Mouse (Mus musculus) gastrocnemius, postnatal 36 days (tissue): ENCODE measurements at regions not wholly inside any gene's neighbourhood (a gene's known extent, or its start where the extent isn't known, plus 50 kb on each side); places are given as distances from the start of the nearest gene placed in this dataset.

Experiments
- DNase-seq, 2 experiments: peaks; one replicate each; pipeline ENCODE4 v3.0.0; 2022
- intact Hi-C: fragments of 180-260 bp; cut with DNase I; formaldehyde crosslinking; loops from one replicate; pipeline ENCODE4 v1.15.1; 2025

DNA sequence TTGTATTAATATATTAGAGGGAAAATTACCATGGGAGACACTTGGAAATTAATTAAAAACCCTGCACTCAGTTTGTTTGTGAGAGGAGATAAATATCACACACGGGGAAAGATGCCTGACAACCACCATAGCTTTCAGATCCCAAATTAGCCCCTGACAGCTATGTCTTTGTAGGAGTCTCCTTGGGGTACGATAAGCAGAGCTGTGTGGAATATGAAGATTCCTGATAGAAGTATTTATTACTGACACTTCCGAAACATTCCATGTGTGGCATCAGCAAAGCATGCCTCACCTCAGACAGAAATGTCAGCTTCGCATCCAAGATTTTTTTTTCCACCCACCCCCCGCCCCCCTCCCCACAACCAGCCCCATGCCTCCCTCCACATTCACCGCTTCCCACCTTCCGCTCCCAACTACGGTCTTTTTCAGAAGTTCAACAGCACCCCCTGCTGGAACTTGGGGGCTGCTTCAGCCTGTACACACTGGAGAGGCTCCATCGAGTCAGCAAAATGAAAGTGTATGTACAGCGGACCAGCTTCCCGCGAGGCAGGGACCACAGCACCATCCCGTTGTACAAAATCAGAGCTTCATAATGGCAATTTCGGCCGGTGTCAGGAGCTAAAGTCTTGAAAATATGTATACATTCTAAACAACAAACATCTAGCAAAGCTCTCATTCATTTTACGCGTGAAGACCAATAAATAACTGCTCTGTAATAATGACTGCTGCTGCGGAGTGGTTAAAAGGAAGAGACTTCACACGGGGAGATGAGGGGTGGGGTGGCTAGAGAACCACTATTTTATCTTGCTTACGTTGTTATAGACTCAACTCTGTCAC, 66.7 kb downstream of the Rwdd3 start:
- intact Hi-C loops = no loop called here
- peak; percentile 39 to 52 for DNase-seq

DNA sequence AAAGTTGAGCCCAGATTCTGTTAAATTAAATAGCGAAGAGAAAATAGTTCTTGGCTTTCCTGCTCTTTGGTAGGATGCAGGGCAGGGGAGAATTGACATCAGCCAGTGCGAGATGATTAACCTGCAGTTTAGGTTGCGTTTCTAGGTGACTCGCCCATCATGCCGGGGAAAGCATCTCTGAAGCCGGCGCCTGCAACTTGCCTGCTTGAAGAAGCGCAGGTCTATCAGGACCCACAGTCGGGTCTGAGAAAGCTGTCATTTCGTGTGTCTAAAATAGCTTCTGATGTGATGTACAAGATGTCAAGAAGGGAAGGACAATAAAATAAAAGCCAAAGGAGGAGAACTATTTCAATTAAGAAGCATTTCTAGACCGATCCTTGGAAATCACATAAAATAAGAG, 68.6 kb downstream of the Rwdd3 start:
- intact Hi-C loops = no loop called here
- DNase-seq = no peak

DNA sequence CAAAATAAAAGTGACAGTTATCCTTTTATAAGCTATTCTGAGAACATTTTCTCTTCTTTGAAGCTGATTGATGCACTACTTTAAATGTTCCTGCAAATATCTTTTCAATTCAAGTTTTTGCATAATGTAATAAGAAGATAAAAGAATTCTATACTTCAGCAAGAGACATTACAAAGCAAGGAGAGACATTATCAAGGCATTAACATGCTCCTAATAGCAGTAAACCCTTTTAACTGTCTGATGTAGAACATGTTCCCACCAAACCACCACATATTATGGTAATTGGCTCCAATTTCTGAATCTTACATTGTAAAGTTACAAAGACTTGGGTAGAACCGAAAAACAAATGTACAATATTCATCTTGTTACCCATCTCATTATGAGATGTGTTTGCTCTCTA, 69.4 kb downstream of the Rwdd3 start:
- intact Hi-C loops = no loop called here
- DNase-seq = no peak

DNA sequence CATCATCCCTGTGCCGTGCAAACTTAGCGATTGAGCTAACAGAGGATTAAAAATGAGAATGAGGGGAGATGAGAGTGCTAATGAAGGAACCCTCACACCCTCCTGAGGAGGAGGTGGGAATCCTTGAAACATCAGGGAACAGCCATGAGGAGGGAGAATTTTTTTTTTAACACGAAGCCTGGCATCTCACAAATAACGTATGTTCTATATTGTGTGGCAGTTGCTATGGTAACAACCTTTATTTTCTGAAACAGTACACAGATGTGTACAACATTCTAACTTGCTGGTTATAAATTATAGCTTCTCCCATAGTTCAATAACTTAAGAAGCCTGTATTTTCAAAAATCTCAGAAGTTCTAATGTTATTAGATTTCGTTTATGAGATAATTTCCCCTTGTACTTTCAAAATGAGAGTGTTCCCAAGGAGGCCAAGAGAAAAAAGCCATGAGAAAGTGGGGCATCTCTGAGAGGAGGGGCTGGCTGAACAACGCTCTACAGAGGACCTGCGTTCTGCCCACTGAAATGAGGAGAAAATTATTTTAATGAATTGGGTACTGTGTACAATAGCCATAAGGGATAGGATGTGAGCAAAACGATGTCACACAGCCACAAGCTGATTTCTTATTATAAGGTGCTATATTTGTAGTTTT, 71.2 kb downstream of the Rwdd3 start:
- intact Hi-C loops = no loop called here
- DNase-seq = no peak

DNA sequence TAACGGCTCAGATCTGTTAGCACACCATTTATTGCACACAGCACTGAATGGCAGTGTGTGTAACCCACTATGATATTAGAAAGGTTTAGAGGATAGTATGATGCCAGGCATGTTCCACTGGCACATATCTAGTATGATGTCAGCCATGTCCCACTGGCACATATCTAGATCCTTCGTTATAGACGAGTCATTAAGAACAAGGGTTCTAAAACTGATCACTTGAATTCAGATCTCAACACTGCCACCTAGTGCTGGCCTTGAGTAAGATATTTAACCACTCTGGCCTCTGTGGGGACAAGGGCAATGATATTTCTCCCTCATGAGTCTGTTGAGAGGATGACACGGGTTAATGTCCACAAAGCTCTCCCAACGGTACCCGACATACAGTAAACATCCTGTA, 78.0 kb downstream of the Rwdd3 start:
- DNase-seq = peak in 1 of 2 experiments; percentile 5
- intact Hi-C loops = no loop called here

DNA sequence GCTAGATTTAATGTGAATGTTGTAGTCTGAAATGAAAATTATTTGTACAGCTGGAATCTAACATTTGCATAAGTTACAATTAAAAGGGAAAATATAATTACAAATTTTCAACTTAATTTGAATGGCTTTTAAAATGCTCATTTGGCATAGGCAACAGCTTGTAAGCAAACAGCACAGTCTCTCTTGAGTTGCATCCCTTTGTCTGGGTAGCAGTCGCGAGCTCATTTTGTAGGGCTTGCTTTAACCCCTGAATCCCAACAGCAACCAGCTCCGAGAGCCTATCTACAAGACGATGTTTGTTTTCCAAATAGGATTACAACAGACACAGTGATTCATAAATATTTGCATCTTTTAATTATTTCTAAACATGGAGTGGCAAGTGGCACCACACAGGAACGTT, 82.8 kb downstream of the Rwdd3 start:
- DNase-seq = no peak
- intact Hi-C loops = no loop called here

DNA sequence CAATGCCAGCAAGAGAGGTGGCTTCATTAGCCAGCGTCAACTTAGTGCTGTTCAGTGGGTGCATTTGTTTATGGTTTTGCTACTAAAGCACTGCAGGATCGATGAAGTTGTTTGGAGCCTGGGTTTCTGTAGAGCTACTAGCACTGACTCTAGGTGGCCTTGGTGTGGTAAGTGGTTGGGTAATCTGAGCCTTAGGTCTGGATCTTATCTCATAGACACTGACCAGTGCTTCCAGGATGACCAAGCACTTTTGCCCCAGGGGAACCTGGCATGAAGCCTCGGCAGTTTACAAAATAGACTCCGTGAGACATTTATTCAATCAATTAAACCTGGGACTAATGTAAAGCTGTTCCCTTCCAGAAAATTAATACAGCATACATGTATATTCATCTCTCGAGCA, 102.8 kb downstream of the Rwdd3 start:
- intact Hi-C loops = no loop called here
- DNase-seq = no peak

DNA sequence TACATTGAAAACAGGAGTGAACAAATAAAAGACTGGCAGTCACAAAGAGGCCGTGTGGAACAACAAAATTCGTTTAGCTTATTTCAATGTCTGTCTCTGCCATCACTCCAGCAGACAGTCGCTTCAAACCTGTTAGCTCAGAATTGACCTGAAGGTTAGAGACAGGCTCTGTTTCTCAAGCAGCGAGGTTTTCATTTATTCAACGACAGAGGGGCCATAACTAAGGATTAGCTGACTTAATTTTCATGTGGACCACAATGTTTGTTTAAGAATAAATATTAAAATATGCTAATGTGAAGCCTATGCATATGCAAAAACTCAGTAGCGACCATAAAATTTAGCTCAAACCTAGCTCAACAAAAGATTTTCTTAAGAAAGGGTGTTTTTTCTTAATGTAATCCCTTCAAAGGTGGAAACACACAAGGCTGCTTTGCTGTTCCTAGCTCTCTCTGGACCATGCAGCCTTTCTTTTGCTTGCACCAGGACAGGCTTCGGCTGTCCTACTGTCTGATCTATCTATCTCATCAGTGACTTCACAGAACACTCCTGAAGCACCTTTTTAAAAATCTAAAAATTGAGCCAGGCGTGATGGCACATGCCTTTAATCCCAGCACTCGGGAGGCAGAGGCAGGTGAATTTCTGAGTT, 135.5 kb downstream of the Rwdd3 start:
- intact Hi-C loops = no loop called here
- no peak for DNase-seq

DNA sequence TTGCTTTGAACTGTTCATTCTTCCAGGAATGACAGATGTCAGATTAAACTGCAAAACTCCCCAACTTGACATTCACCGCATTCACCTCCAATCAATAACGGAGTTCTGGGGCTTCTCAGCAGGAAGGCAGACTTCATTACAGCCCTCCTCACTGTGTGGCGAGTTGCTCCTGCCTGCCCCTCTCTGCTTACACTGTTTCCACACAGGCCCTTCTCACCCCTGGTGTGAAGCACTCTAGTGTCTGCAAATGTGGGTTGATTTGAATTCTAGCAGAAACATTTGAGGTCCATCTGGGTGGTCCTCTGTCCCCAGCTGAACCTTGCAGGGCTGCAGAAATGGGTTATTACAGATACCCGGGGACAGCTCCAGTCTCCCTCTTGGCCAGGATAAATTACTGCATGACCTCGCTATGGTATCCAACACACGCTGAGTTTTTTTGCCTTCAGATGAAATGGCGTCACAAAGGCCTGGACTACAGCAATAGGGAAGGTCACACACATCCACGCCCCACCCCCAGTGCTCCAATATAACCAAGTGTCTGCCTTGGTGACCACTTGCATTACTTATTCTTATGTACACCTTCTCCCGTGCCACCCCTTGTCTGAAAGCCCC, 145.8 kb downstream of the Rwdd3 start:
- DNase-seq = no peak
- intact Hi-C loops = no loop called here

DNA sequence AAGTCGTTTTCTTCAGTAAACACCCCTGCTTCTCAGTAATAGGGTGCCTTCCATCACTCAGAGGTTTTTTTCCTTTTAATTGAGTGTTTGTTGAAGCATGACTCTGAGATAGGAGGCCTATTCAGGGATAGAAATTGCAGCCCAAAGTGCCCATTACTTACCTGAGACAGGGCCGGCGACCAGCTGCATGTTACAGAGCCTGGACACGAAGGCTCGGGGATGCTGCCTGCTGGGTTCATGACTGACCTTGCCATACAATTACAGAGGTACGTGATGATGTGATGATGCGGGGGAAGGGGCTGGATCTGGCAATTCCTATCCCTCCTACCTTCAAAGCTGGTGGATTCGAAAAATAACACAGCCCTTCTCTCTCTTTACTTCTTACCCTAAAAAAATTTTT, 146.7 kb downstream of the Rwdd3 start:
- no peak for DNase-seq
- intact Hi-C loops = no loop called here

DNA sequence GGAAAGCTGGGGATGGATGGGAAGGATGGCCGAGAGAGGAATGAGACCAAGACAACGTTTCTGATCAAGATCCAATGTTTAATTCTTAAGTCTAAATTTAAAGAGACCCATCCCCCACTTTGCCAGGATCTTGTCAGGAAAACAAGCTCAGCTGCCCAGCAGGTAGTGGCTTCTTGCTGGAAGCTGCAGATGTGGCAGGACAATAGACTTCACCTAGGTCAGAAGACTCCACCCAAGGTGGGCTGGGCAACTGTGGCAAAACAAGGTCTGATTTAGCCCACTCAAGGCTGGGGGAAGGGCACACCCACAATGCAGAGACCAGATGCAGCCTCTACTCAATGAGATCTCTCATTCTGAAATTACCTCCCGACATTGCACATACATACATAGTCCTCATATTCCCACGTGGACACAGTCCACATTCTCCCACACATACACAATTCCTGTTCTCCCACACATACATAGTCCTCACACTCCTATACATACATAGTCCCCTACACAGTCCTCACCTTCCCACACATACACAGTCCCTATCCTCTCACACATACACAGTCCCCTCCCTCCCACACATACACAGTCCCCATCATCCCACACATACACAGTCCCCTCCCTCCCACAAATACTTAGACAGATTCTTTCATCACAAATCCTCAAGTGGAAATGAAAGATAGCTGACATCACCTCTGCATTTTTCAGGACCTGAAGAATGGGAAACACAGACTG, 150.2 kb downstream of the Rwdd3 start:
- no peak for DNase-seq
- intact Hi-C loops = no loop called here

DNA sequence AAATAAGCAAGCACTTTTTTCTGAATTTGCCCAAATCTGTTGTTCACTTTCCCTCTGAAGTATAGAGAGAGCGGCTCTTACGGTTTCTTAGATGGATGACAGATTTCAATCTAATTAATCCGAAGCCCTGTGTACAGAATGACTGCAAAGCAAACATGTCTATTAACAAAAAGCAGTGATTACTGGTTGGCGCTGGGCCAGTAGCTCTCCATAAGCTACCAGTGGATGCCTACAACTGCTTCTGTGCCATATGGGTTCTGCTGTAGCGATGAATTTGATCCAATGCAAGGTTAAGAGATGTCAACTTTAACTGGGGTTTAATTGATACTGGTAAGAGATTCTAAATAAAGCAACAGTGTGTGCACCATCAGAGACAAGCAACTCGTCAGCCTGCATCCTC, 162.3 kb downstream of the Rwdd3 start:
- no peak for DNase-seq
- intact Hi-C loops = no loop called here

DNA sequence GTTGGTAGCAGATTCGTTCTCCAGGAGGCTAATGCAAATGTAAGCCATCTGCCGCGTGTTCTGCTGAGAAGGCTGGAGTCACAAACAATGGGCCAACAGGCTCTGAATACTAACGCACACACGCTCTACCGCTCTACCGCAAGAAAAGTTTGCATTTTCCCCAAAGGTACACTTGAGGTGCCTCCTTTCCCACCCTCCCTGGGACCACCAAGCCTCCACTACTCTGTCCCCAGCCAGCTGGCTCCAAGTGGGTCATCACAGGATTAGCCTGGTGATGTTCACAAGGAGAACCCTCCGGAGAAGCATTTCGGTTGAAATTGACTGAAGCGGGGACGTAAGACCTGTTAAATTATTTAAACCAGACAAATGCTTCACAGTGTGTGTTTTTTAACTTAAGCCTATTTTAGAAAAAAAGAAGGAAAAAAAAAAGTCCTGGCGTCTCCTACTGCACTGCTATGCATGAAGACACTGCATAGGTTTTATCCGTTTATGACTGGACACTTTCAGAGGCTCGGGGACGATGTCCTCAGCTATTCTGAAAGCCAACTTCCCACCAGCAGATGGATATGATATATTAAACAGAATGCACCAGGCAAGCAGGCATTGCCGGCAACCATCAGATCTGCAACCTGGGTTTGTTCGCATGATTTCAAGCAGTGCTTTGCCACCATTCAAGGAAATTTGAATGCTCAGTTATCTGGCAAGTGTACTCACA, 187.8 kb downstream of the Rwdd3 start:
- intact Hi-C loops = no loop called here
- DNase-seq = no peak

DNA sequence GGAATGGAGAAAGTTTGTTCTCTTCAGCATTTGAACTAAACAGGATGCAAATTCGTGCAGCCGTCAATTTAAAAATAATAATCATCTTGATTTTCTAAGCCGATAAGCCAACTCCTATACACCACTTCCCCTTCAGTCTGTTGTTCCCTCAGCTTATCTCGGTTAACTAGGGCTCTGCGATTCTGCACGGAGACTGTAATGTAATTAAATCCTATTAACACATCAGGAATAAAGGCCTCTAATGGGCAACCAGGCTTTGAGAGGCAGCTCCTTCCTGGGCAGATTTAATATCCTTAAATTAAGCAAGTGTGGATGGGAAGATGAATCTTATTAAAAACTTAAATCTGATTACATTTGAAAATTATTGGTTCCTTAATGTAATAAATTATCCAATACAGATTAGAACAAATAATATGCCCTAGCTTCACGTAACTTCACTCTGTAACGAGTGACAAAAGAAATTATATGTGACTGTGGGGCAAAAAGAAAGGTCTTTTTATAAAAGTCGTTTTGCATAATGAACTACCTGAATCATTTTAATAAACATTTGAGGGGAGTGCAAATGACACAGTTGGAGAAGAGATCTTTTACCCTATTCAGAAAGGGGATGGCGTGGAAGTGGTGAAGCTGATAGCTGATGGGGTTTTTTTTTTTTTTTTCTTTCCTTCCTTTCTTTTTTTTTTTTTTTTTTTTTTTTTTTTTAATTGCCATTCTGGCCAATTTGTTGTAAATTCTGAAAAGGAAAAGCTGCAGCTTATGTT, 188.5 kb downstream of the Rwdd3 start:
- intact Hi-C loops = no loop called here
- no peak for DNase-seq

DNA sequence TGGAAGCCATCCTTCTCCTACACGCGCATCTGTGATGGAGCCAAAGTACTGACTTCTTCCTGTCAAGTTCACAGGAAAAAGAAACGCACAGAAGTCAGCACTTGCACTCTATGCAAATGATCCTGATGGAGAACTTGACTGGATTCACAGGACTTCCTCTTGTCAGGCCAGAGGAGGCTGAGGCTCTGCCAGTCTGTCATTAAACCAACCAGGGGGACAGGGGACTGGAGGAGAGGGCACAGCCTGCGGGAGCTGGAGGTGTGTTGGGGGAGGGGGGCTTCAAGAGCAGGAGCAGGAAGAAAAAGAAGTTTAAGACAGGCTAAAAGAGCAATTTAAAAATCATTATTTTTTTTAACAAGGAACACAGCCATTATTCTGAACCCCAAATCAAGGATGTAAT, 189.3 kb downstream of the Rwdd3 start:
- no peak for DNase-seq
- intact Hi-C loops = no loop called here

DNA sequence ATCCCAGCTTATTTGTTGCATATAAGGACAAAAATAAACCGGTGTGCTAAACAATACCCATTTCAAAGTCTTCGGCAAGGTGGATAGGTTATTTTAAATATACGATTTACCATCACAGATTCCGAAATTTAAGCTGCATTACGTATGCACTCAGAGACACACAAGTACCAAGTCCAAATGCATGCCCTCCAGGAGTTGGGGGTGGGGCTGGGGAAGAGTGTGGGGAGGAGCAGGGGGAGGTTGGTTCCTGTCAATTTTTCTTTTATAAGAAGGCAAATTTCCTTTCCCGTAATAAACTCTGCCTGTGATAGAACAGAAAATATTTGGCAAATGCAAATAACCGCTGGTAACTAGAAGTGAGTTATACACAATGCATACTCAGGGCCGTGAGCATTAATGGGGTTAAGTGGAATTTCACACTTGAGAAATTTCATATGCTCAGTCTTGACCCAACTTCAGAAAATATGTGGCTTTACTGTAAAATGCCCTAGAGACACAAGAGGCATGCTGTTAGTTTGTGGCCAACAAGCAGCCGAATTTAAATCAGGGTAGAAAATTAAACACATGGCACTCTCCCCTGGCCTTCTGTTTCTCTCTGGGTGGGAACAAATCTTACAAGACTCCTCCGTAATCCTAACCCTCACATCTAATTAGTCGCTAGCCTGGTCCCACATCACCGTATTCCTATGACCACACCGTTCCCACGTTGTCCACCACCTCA, 200.6 kb downstream of the Rwdd3 start:
- intact Hi-C loops = no loop called here
- no peak for DNase-seq

DNA sequence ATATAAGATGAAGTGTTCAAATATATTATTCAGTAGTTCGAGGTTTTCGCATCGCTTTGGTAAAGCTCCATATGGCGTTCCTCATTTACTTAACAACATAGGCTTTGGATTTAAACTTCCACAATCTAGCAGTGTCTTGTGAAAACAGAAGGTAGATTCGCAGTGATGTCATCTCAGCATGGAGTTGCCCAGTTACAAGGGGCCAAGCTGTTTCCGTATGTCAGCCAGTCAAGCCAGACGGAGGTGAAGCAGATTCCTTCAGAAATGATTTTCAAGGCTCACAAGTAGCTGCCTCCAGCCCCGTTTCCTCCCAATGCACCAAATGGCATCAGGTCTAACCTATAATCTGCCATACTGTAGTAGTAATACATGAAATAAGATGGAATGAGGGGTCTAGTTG, 224.6 kb downstream of the Rwdd3 start:
- no peak for DNase-seq
- intact Hi-C loops = no loop called here

DNA sequence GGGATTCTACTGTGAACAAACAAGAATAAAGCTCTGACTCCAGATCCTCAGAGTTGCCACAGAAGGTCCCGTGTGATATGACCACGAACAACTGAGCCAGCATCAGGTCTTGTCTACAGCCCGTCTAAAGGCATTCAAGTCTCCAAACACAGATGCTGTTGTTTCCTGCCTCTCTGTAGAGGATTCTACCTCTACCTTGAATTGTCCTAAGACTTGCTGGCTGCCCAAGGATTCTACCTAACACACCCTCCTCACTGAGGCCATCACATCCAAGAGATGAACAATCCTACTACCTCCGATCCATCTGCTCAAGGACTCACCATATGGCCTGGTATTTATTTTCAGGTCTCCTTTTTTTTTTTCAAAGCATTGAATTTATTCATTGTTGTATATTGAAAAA, 237.1 kb downstream of the Rwdd3 start:
- no peak for DNase-seq
- intact Hi-C loops = no loop called here

DNA sequence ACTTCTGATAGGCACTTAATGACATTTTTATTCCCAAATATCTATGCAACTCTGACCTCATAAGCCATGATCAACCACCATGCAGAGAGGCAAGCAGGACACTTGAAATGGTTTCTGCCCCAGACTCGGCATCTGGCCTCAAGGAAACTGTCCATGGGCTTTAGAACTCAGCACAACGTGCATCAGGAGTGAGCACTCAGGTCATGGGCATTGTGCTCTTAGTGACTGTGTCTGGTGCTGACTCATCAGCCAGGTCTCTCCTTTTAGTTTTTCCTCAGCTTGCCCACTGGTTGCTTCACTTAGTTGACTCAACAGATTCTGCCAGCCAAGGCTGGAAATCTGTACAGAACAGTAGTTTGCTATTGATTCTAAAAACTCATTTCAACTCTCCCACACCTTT, 251.1 kb downstream of the Rwdd3 start:
- intact Hi-C loops = no loop called here
- no peak for DNase-seq
